34 mouse cellular contexts compared by ENCODE assay signal in the genomic region with DNA sequence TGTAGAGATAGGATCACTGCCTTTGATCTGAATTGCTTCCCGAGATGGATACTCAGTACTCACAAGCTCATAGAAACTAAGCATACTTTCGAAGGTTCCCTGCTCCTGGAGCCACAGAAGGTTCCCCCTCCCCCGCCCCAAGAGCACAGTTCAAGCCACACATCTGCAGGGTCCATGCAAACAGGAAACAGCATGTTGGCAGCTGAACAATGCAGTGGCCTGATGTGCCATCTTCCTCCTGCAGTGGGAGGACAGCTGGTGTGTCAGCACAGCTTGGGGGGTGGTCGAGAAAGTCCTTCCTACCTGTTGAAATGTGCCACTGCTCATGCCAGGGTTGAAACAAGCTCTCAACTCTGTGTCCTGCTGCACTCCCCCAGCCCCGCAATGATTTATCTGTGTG. TPM values are rescaled to one million over a fixed set of nuclear protein-coding genes. Genes with fewer than 3 reads are reported as not detected.
DNase-seq lines count a peak whose midpoint lies in the region; ATAC-seq lines count a peak whose summit lies in the region.
"Had no signal": no experiment of that assay in that cellular context is flagged by ENCODE, and none has a peak within 500 bp of the region (broad histone marks: within the 10 kb centered on the region; RNA-seq: fewer than 3 reads in every experiment).

No protein-coding gene starts in this region.

- peaks cover 39% of the 10 kb centered on the region for H3K4me1 ChIP-seq in kidney, embryonic 15.5 days
- peaks cover 31% of the 10 kb centered on the region for H3K4me1 ChIP-seq in embryonic facial prominence, embryonic 10.5 days
- H3K4me1 ChIP-seq in limb, embryonic 10.5 days: peaks cover 30% of the 10 kb centered on the region
- H3K4me1 ChIP-seq: forebrain, embryonic 15.5 days; hindbrain, embryonic 13.5 days; neural tube, embryonic 13.5 days had no signal

- H3K27ac ChIP-seq in kidney, embryonic 15.5 days: peak overlapping the region; percentile 27; the same call in 1 of the 2 replicates
- 0 out of 2 replicates have a peak overlapping the region, but pooled peaks have one; percentile 10 for H3K27ac ChIP-seq in embryonic facial prominence, embryonic 10.5 days (replicated peaks)
- H3K27ac ChIP-seq in limb, embryonic 10.5 days: peak overlapping the region; percentile 50
- H3K27ac ChIP-seq: embryonic facial prominence, embryonic 13.5 days; forebrain, embryonic 10.5 days; forebrain, embryonic 15.5 days; hindbrain, embryonic 13.5 days; layer of hippocampus, adult 2 months; left cerebral cortex, adult 2 months; limb, embryonic 13.5 days; midbrain, embryonic 12.5 days; neural tube, embryonic 13.5 days; stomach, postnatal 0 days had no signal

- no peak for DNase-seq in kidney, postnatal 25 days
- no peak for DNase-seq in embryonic facial prominence, embryonic 10.5 days (ENCODE audit: low spot score)
- DNase-seq in limb, embryonic 10.5 days (ENCODE audit: low spot score): no peak
- DNase-seq in thymus, postnatal 36 days: peak; percentile 13 to 40
- DNase-seq in lung, postnatal 25 days (ENCODE audit: low spot score): no peak
- DNase-seq: adrenal gland, postnatal 14 days; B cell, adult 2 months; cerebellum, adult 11-12 months; cerebellum, adult 9-11 months; embryo, embryonic 11 days; gastrocnemius, postnatal 25 days; heart, adult 18-20 months; heart, postnatal 14 days; kidney, adult 11 months; kidney, postnatal 36 days; liver, postnatal 0 days; lung, postnatal 10 days; right cerebral cortex, postnatal 4 days had no signal

- no peaks in the 10 kb centered on the region for H3K9me3 ChIP-seq in kidney, embryonic 15.5 days (replicated peaks)
- H3K9me3 ChIP-seq in embryonic facial prominence, embryonic 10.5 days: no peaks in the 10 kb centered on the region
- H3K9me3 ChIP-seq in limb, embryonic 10.5 days (replicated peaks): no peaks in the 10 kb centered on the region
- H3K9me3 ChIP-seq: embryonic facial prominence, embryonic 13.5 days; forebrain, embryonic 10.5 days; forebrain, embryonic 15.5 days; hindbrain, embryonic 13.5 days; limb, embryonic 13.5 days; midbrain, embryonic 12.5 days; neural tube, embryonic 13.5 days had no signal

- WGBS in kidney, embryonic 15.5 days: 46% methylated on average over 5 of the region's 5 CpGs
- WGBS in embryonic facial prominence, embryonic 10.5 days: 70% methylated on average over 5 of the region's 5 CpGs
- 65% methylated on average over 5 of the region's 5 CpGs for WGBS in limb, embryonic 10.5 days

- ATAC-seq in kidney, embryonic 15.5 days (replicated peaks; ENCODE audit: low FRiP score): 0 out of 2 replicates have a peak, but pooled peaks have one; percentile 12
- ATAC-seq: forebrain, embryonic 15.5 days; liver, postnatal 0 days had no signal

- H3K27me3 ChIP-seq in kidney, embryonic 15.5 days: no peaks in the 10 kb centered on the region
- no peaks in the 10 kb centered on the region for H3K27me3 ChIP-seq in embryonic facial prominence, embryonic 10.5 days (replicated peaks; ENCODE audit: low read depth, poor library complexity, severe bottlenecking)
- no peaks in the 10 kb centered on the region for H3K27me3 ChIP-seq in limb, embryonic 10.5 days (ENCODE audit: low read depth, poor library complexity, severe bottlenecking)
- H3K27me3 ChIP-seq: embryonic facial prominence, embryonic 13.5 days; forebrain, embryonic 15.5 days; hindbrain, embryonic 13.5 days; limb, embryonic 13.5 days; midbrain, embryonic 12.5 days; neural tube, embryonic 13.5 days had no signal

- no peak overlapping the region for H3K4me3 ChIP-seq in kidney, embryonic 15.5 days (replicated peaks)
- H3K4me3 ChIP-seq in embryonic facial prominence, embryonic 10.5 days: no peak overlapping the region
- H3K4me3 ChIP-seq in limb, embryonic 10.5 days: no peak overlapping the region
- H3K4me3 ChIP-seq: embryonic facial prominence, embryonic 13.5 days; forebrain, embryonic 10.5 days; forebrain, embryonic 15.5 days; hindbrain, embryonic 13.5 days; layer of hippocampus, adult 2 months; left cerebral cortex, adult 2 months; limb, embryonic 13.5 days; midbrain, embryonic 12.5 days; neural tube, embryonic 13.5 days had no signal

- H3K36me3 ChIP-seq in kidney, embryonic 15.5 days: no peaks in the 10 kb centered on the region
- H3K36me3 ChIP-seq in embryonic facial prominence, embryonic 10.5 days (replicated peaks): no peaks in the 10 kb centered on the region
- no peaks in the 10 kb centered on the region for H3K36me3 ChIP-seq in limb, embryonic 10.5 days
- H3K36me3 ChIP-seq: embryonic facial prominence, embryonic 13.5 days; forebrain, embryonic 10.5 days; forebrain, embryonic 15.5 days; hindbrain, embryonic 13.5 days; limb, embryonic 13.5 days; midbrain, embryonic 12.5 days; neural tube, embryonic 13.5 days had no signal

- H3K4me2 ChIP-seq in kidney, embryonic 15.5 days: no peak overlapping the region
- H3K4me2 ChIP-seq: embryonic facial prominence, embryonic 13.5 days; forebrain, embryonic 15.5 days; hindbrain, embryonic 13.5 days; limb, embryonic 13.5 days; liver, embryonic 11.5 days; midbrain, embryonic 12.5 days; neural tube, embryonic 13.5 days had no signal

- H3K9ac ChIP-seq in kidney, embryonic 15.5 days: no peak overlapping the region
- H3K9ac ChIP-seq: embryonic facial prominence, embryonic 13.5 days; forebrain, embryonic 15.5 days; hindbrain, embryonic 13.5 days; limb, embryonic 13.5 days; liver, postnatal 0 days; midbrain, embryonic 12.5 days; neural tube, embryonic 13.5 days had no signal

RNA-seq across cellular contexts. Expression of gene 1700013G24Rik, which starts 5.8 kb away (rescaled TPM):
- polyA plus RNA-seq in kidney, embryonic 15.5 days (2015; fragmentation: Nextera tagmentation; extraction: Ambion mirVana): not detected in 2 replicates
- polyA plus RNA-seq in embryonic facial prominence, embryonic 10.5 days (2016; fragmentation: Nextera tagmentation; extraction: Ambion mirVana): not detected in 2 replicates
- polyA plus RNA-seq in limb, embryonic 10.5 days (2016; fragmentation: Nextera tagmentation; extraction: Ambion mirVana): not detected in 2 replicates
- polyA plus RNA-seq: embryonic facial prominence, embryonic 13.5 days; forebrain, embryonic 10.5 days; forebrain, embryonic 15.5 days; frontal cortex, adult 2 months; heart, embryonic 14.5 days; hindbrain, embryonic 13.5 days; kidney, embryonic 14.5 days; limb, embryonic 13.5 days; liver, embryonic 11.5 days; liver, postnatal 0 days; midbrain, embryonic 12.5 days; neural tube, embryonic 13.5 days; spleen, adult 2 months; stomach, postnatal 0 days had no signal

RNA-seq across cellular contexts. Expression of gene Hspg2, which starts 9.7 kb away (rescaled TPM):
- polyA plus RNA-seq in kidney, embryonic 15.5 days (2015; fragmentation: Nextera tagmentation; extraction: Ambion mirVana): 34.2 and 35.7 TPM in 2 replicates
- polyA plus RNA-seq in embryonic facial prominence, embryonic 10.5 days (2016; fragmentation: Nextera tagmentation; extraction: Ambion mirVana): 17.4 and 19.6 TPM in 2 replicates
- polyA plus RNA-seq in limb, embryonic 10.5 days (2016; fragmentation: Nextera tagmentation; extraction: Ambion mirVana): 20.8 and 23.3 TPM in 2 replicates

RNA-seq across cellular contexts. Expression of gene Cela3b, which starts 28.5 kb away (rescaled TPM):
- not detected in 2 replicates for polyA plus RNA-seq in kidney, embryonic 15.5 days (2015; fragmentation: Nextera tagmentation; extraction: Ambion mirVana)
- polyA plus RNA-seq in embryonic facial prominence, embryonic 10.5 days (2016; fragmentation: Nextera tagmentation; extraction: Ambion mirVana): not detected in 2 replicates
- polyA plus RNA-seq in limb, embryonic 10.5 days (2016; fragmentation: Nextera tagmentation; extraction: Ambion mirVana): not detected in 2 replicates
- polyA plus RNA-seq: embryonic facial prominence, embryonic 13.5 days; forebrain, embryonic 10.5 days; forebrain, embryonic 15.5 days; frontal cortex, adult 2 months; heart, embryonic 14.5 days; hindbrain, embryonic 13.5 days; kidney, embryonic 14.5 days; liver, embryonic 11.5 days; midbrain, embryonic 12.5 days; neural tube, embryonic 13.5 days had no signal

RNA-seq across cellular contexts. Expression of gene Cela3a, which starts 49.3 kb away (rescaled TPM):
- not detected in 2 replicates for polyA plus RNA-seq in kidney, embryonic 15.5 days (2015; fragmentation: Nextera tagmentation; extraction: Ambion mirVana)
- not detected in 2 replicates for polyA plus RNA-seq in embryonic facial prominence, embryonic 10.5 days (2016; fragmentation: Nextera tagmentation; extraction: Ambion mirVana)
- not detected in 2 replicates for polyA plus RNA-seq in limb, embryonic 10.5 days (2016; fragmentation: Nextera tagmentation; extraction: Ambion mirVana)
- polyA plus RNA-seq: embryonic facial prominence, embryonic 13.5 days; forebrain, embryonic 10.5 days; forebrain, embryonic 15.5 days; frontal cortex, adult 2 months; heart, embryonic 14.5 days; hindbrain, embryonic 13.5 days; kidney, embryonic 14.5 days; limb, embryonic 13.5 days; liver, embryonic 11.5 days; liver, postnatal 0 days; midbrain, embryonic 12.5 days; neural tube, embryonic 13.5 days; stomach, postnatal 0 days had no signal

Comparison
In these comparisons a context has a peak if more than half of its experiments do, and no peak if none do; other contexts are left out.
1. DNase-seq: peak in thymus, postnatal 36 days (2 of 2); none in kidney, postnatal 25 days (0 of 2), embryonic facial prominence, embryonic 10.5 days (single experiment), limb, embryonic 10.5 days (single experiment) and lung, postnatal 25 days (single experiment).
2. Peak in every context shown above with its lines, with median percentiles within 50 percentile points of each other: H3K27ac ChIP-seq.